Mouse (Mus musculus): Measurements from ENCODE around the gene Col18a1. TPM values are rescaled to one million over a fixed set of nuclear protein-coding genes. Genes with fewer than 3 reads are reported as not detected.

The Col18a1 gene
- polyA plus RNA-seq, 1 experiment from 2014 or later: 107 TPM

GRCm38 (mm10) chr10:77170400-77170799 is 4.1 kb upstream of the Col18a1 start:
- no peak overlapping the region for H3K4me3 ChIP-seq
- H3K27ac ChIP-seq: no peak overlapping the region
- peaks cover 14% of the 10 kb centered on the region for H3K27me3 ChIP-seq (replicated peaks)
- H3K4me1 ChIP-seq: peaks cover 13% of the 10 kb centered on the region
- ATAC-seq (ENCODE audit: low FRiP score, low read depth): no peak
- WGBS: 92% methylated on average over 6 of the region's 6 CpGs
- no peaks in the 10 kb centered on the region for H3K36me3 ChIP-seq
- no peak overlapping the region for H3K4me2 ChIP-seq (replicated peaks)
- H3K9ac ChIP-seq: no peak overlapping the region
- no peaks in the 10 kb centered on the region for H3K9me3 ChIP-seq

GRCm38 (mm10) chr10:77165318-77165945 is 916 bp downstream of the Col18a1 start:
- ATAC-seq (ENCODE audit: low FRiP score, low read depth): peak; percentile 56
- Histone ChIP-seq H3K27ac (no peak overlapping the region), H3K9ac (peak overlapping the region; percentile 58), H3K36me3 (no peaks in the 10 kb centered on the region), H3K4me1 (peaks cover 28% of the 10 kb centered on the region), H3K9me3 (no peaks in the 10 kb centered on the region), H3K27me3 (replicated peaks) (peaks cover 16% of the 10 kb centered on the region), H3K4me3 (peak overlapping the region; percentile 42), H3K4me2 (replicated peaks) (peak overlapping the region; percentile 92)
- under 1% methylated on average over 40 of the region's 40 CpGs for WGBS

- under 1% methylated on average over 9 of the region's 9 CpGs for WGBS
- Histone ChIP-seq H3K4me3 (peak overlapping the region; percentile 42), H3K27me3 (replicated peaks) (peaks cover 16% of the 10 kb centered on the region), H3K27ac (0 out of 2 replicates have a peak overlapping the region, but pooled peaks have one; percentile 2), H3K4me1 (peaks cover 28% of the 10 kb centered on the region), H3K4me2 (replicated peaks) (peak overlapping the region; percentile 92), H3K9ac (0 out of 2 replicates have a peak overlapping the region, but pooled peaks have one; percentile 13), H3K9me3 (no peaks in the 10 kb centered on the region), H3K36me3 (no peaks in the 10 kb centered on the region)
- peak; percentile 54; the same call in 1 of the 2 replicates for ATAC-seq (ENCODE audit: low FRiP score, low read depth)
Measured at GRCm38 (mm10) chr10:77164437-77165052, 1.8 kb downstream of the Col18a1 start.

GRCm38 (mm10) chr10:77164041-77164436 is 2.3 kb downstream of the Col18a1 start:
- no peaks in the 10 kb centered on the region for H3K9me3 ChIP-seq
- H3K27ac ChIP-seq: no peak overlapping the region
- peaks cover 28% of the 10 kb centered on the region for H3K4me1 ChIP-seq
- WGBS: 18% methylated on average over 5 of the region's 5 CpGs
- H3K36me3 ChIP-seq: no peaks in the 10 kb centered on the region
- no peak overlapping the region for H3K9ac ChIP-seq
- peak overlapping the region; percentile 92 for H3K4me2 ChIP-seq (replicated peaks)
- H3K4me3 ChIP-seq: no peak overlapping the region
- H3K27me3 ChIP-seq (replicated peaks): peaks cover 16% of the 10 kb centered on the region
- ATAC-seq (ENCODE audit: low FRiP score, low read depth): no peak

GRCm38 (mm10) chr10:77163392-77163977 is 2.9 kb downstream of the Col18a1 start:
- Histone ChIP-seq H3K4me3 (no peak overlapping the region), H3K9ac (no peak overlapping the region), H3K9me3 (no peaks in the 10 kb centered on the region), H3K27me3 (replicated peaks) (peaks cover 16% of the 10 kb centered on the region), H3K27ac (no peak overlapping the region), H3K4me2 (replicated peaks) (peak overlapping the region; percentile 92; the same call in 1 of the 2 replicates), H3K4me1 (peaks cover 28% of the 10 kb centered on the region), H3K36me3 (no peaks in the 10 kb centered on the region)
- ATAC-seq (ENCODE audit: low FRiP score, low read depth): no peak
- WGBS: 49% methylated on average over 4 of the region's 4 CpGs

- Histone ChIP-seq H3K4me2 (replicated peaks) (no peak overlapping the region), H3K4me1 (peaks cover 21% of the 10 kb centered on the region)
Measured at GRCm38 (mm10) chr10:77159573-77159972, 6.8 kb downstream of the Col18a1 start.

GRCm38 (mm10) chr10:77158948-77159347 is 7.4 kb downstream of the Col18a1 start:
- no peak overlapping the region for H3K4me2 ChIP-seq (replicated peaks)
- WGBS: 79% methylated on average over 3 of the region's 3 CpGs
- H3K4me1 ChIP-seq: peaks cover 15% of the 10 kb centered on the region
- no peak overlapping the region for H3K27ac ChIP-seq
- H3K4me3 ChIP-seq: no peak overlapping the region
- H3K9me3 ChIP-seq: no peaks in the 10 kb centered on the region
- no peaks in the 10 kb centered on the region for H3K36me3 ChIP-seq
- H3K9ac ChIP-seq: no peak overlapping the region
- ATAC-seq (ENCODE audit: low FRiP score, low read depth): no peak
- H3K27me3 ChIP-seq (replicated peaks): no peaks in the 10 kb centered on the region

More at GRCm38 (mm10) chr10:77159573-77159972, 6.8 kb downstream of the Col18a1 start:
- Histone ChIP-seq H3K4me3 (no peak overlapping the region), H3K9me3 (no peaks in the 10 kb centered on the region), H3K9ac (no peak overlapping the region), H3K27ac (no peak overlapping the region), H3K36me3 (no peaks in the 10 kb centered on the region), H3K27me3 (replicated peaks) (no peaks in the 10 kb centered on the region)
- WGBS: 79% methylated on average over 8 of the region's 8 CpGs
- ATAC-seq (ENCODE audit: low FRiP score, low read depth): no peak

- H3K36me3 ChIP-seq: no peaks in the 10 kb centered on the region
- H3K27ac ChIP-seq: no peak overlapping the region
- H3K4me1 ChIP-seq: peaks cover 16% of the 10 kb centered on the region
- 29% methylated on average over 11 of the region's 11 CpGs for WGBS
- no peak overlapping the region for H3K9ac ChIP-seq
- H3K9me3 ChIP-seq: no peaks in the 10 kb centered on the region
- no peak overlapping the region for H3K4me3 ChIP-seq
- no peak for ATAC-seq (ENCODE audit: low FRiP score, low read depth)
- no peaks in the 10 kb centered on the region for H3K27me3 ChIP-seq (replicated peaks)
- H3K4me2 ChIP-seq (replicated peaks): no peak overlapping the region
Measured at GRCm38 (mm10) chr10:77157245-77158019, 8.9 kb downstream of the Col18a1 start.

- Histone ChIP-seq H3K9me3 (no peaks in the 10 kb centered on the region), H3K27ac (no peak overlapping the region), H3K4me1 (peaks cover 37% of the 10 kb centered on the region), H3K27me3 (replicated peaks) (no peaks in the 10 kb centered on the region), H3K9ac (no peak overlapping the region), H3K4me3 (no peak overlapping the region), H3K4me2 (replicated peaks) (peak overlapping the region; percentile 52; the same call in 1 of the 2 replicates), H3K36me3 (no peaks in the 10 kb centered on the region)
- peak; percentile 73 for ATAC-seq (ENCODE audit: low FRiP score, low read depth)
- 8% methylated on average over 2 of the region's 2 CpGs for WGBS
Measured at GRCm38 (mm10) chr10:77152178-77152621, 14.1 kb downstream of the Col18a1 start.

GRCm38 (mm10) chr10:77151551-77152002 is 14.8 kb downstream of the Col18a1 start:
- no peak overlapping the region for H3K27ac ChIP-seq
- 40% methylated on average over 4 of the region's 4 CpGs for WGBS
- H3K9me3 ChIP-seq: no peaks in the 10 kb centered on the region
- no peaks in the 10 kb centered on the region for H3K27me3 ChIP-seq (replicated peaks)
- peaks cover 32% of the 10 kb centered on the region for H3K4me1 ChIP-seq
- peak overlapping the region; percentile 52 for H3K4me2 ChIP-seq (replicated peaks)
- no peaks in the 10 kb centered on the region for H3K36me3 ChIP-seq
- no peak overlapping the region for H3K9ac ChIP-seq
- peak; percentile 43 for ATAC-seq (ENCODE audit: low FRiP score, low read depth)
- H3K4me3 ChIP-seq: no peak overlapping the region

- peak; percentile 45 for ATAC-seq (ENCODE audit: low FRiP score, low read depth)
- no peaks in the 10 kb centered on the region for H3K36me3 ChIP-seq
Measured at GRCm38 (mm10) chr10:77150947-77151521, 15.3 kb downstream of the Col18a1 start.

More at GRCm38 (mm10) chr10:77150947-77151521, 15.3 kb downstream of the Col18a1 start:
- no peaks in the 10 kb centered on the region for H3K27me3 ChIP-seq (replicated peaks)
- no peak overlapping the region for H3K27ac ChIP-seq
- no peak overlapping the region; the same call in 1 of the 2 replicates for H3K9ac ChIP-seq
- peaks cover 28% of the 10 kb centered on the region for H3K4me1 ChIP-seq
- no peaks in the 10 kb centered on the region for H3K9me3 ChIP-seq
- 3% methylated on average over 14 of the region's 14 CpGs for WGBS
- 0 out of 2 replicates have a peak overlapping the region, but pooled peaks have one; percentile 1 for H3K4me3 ChIP-seq
- peak overlapping the region; percentile 52 for H3K4me2 ChIP-seq (replicated peaks)

Data from neural tube, embryonic 12.5 days (tissue).